Mouse (Mus musculus) MEL (cell line): ENCODE measurements around the gene Cplx2.

Experiments used
- BHLHE40 ChIP-seq: IDR thresholded peaks from 2 replicates; pipeline ENCODE4 v1.6.1; 2012; ENCODE audit warnings: low read depth, mild to moderate bottlenecking, inconsistent platforms, low read length, improper control_type of control experiment, borderline replicate concordance
- CTCF ChIP-seq, 3 experiments: IDR thresholded peaks in 2 of 3; conservative IDR thresholded peaks in 1 of 3; 2 replicates each; pipeline ENCODE4 v1.5.1; 2011 to 2012; ENCODE audit warnings: low read length in 3 of 3, low read depth in 2 of 3, mild to moderate bottlenecking in 2 of 3, improper control_type of control experiment in 1 of 3, inconsistent platforms in 1 of 3, mixed read lengths in 1 of 3, moderate library complexity in 1 of 3; ENCODE audit not compliant: control insufficient read depth in 1 of 3, insufficient read depth in 1 of 3, poor library complexity in 1 of 3, severe bottlenecking in 1 of 3
- MAFK ChIP-seq: IDR thresholded peaks from 2 replicates; pipeline ENCODE4 v1.6.1; 2011; ENCODE audit warnings: low read depth, mild to moderate bottlenecking, low read length, improper control_type of control experiment, borderline replicate concordance
- MEF2A ChIP-seq: IDR thresholded peaks from 2 replicates; pipeline ENCODE4 v1.6.1; 2014; ENCODE audit warnings: low read depth, mild to moderate bottlenecking, inconsistent platforms, low read length, improper control_type of control experiment; ENCODE audit not compliant: poor library complexity, insufficient replicate concordance, severe bottlenecking; ENCODE audit errors: extremely low read depth
- POLR2A ChIP-seq, 2 experiments: IDR thresholded peaks; 2 replicates each; pipeline ENCODE4 v1.6.1; 2011 to 2012; ENCODE audit warnings: low read length in 2 of 2, mild to moderate bottlenecking in 2 of 2, control low read depth in 1 of 2, improper control_type of control experiment in 1 of 2, low read depth in 1 of 2, moderate library complexity in 1 of 2; ENCODE audit not compliant: control insufficient read depth in 1 of 2, insufficient read depth in 1 of 2, poor library complexity in 1 of 2
- POLR2AphosphoS2 ChIP-seq: IDR thresholded peaks from 2 replicates; pipeline ENCODE4 v1.6.1; 2011; ENCODE audit warnings: low read length, improper control_type of control experiment
- RCOR1 ChIP-seq: IDR thresholded peaks from 2 replicates; pipeline ENCODE4 v1.6.1; 2012; ENCODE audit warnings: low read depth, mild to moderate bottlenecking, inconsistent platforms, low read length, improper control_type of control experiment
- TAL1 ChIP-seq: IDR thresholded peaks from 2 replicates; pipeline ENCODE4 v1.6.1; 2012; ENCODE audit warnings: mild to moderate bottlenecking, inconsistent platforms, low read length, moderate library complexity, mixed read lengths

GRCm38 (mm10) chr13:54403224-54404070 lies 32.3 kb downstream of the Cplx2 start:
- TF ChIP-seq RCOR1: no peak
- TF ChIP-seq BHLHE40: no peak
- no peak for TF ChIP-seq MAFK
- no peak for TF ChIP-seq MEF2A
- no peak for TF ChIP-seq POLR2AphosphoS2
- no peak for TF ChIP-seq CTCF (IDR thresholded peaks at IDR 0.05 in 2 of 3, conservative IDR thresholded peaks at IDR 0.05 in 1 of 3; ENCODE audit: control insufficient read depth in 1 of 3, insufficient read depth in 1 of 3, low read depth in 2 of 3, low read length in 3 of 3, poor library complexity in 1 of 3, severe bottlenecking in 1 of 3)
- TF ChIP-seq POLR2A (IDR thresholded peaks at IDR 0.05; ENCODE audit: control insufficient read depth in 1 of 2, insufficient read depth in 1 of 2, low read depth in 1 of 2, low read length in 2 of 2, poor library complexity in 1 of 2): no peak
- TF ChIP-seq TAL1: no peak
